Mouse (Mus musculus) forebrain, embryonic 13.5 days (tissue): Measurements from ENCODE around the gene Rpn2. TPM values are rescaled to one million over a fixed set of nuclear protein-coding genes. Genes with fewer than 3 reads are reported as not detected.

Source experiments
- ATAC-seq: fragments of 200-750 bp; cut with Nextera tagmentation; 2 replicates; pipeline ENCODE4 v1.8.0; 2017
- H3K27ac ChIP-seq: fragments of 300-500 bp; sonication (generic); 2 replicates; pipeline ENCODE4 v1.5.1; 2015; ENCODE audit warnings: inconsistent platforms, mild to moderate bottlenecking, moderate library complexity
- H3K27me3 ChIP-seq: fragments of 300-500 bp; sonication (generic); 2 replicates; pipeline ENCODE4 v1.6.1; 2015; ENCODE audit warnings: mild to moderate bottlenecking, inconsistent platforms
- H3K36me3 ChIP-seq: fragments of 300-500 bp; sonication (generic); 2 replicates; pipeline ENCODE4 v1.6.1; 2015; ENCODE audit warnings: mild to moderate bottlenecking, inconsistent platforms; ENCODE audit not compliant: poor library complexity, severe bottlenecking
- H3K4me1 ChIP-seq: fragments of 300-500 bp; sonication (generic); 2 replicates; pipeline ENCODE4 v1.6.1; 2015; ENCODE audit warnings: inconsistent platforms
- H3K4me2 ChIP-seq: fragments of 300-500 bp; sonication (generic); 2 replicates; pipeline ENCODE4 v1.6.1; 2015; ENCODE audit warnings: inconsistent platforms, mild to moderate bottlenecking, moderate library complexity
- H3K4me3 ChIP-seq: fragments of 300-500 bp; sonication (generic); 2 replicates; pipeline ENCODE4 v1.5.1; 2015; ENCODE audit warnings: mild to moderate bottlenecking, inconsistent platforms
- H3K9ac ChIP-seq: fragments of 300-500 bp; sonication (generic); 2 replicates; pipeline ENCODE4 v1.6.1; 2015; ENCODE audit warnings: mild to moderate bottlenecking, inconsistent platforms
- H3K9me3 ChIP-seq: fragments of 300-500 bp; sonication (generic); replicated peaks from 2 replicates; pipeline ENCODE4 v1.6.1; 2016; ENCODE audit warnings: inconsistent platforms
- WGBS: fragments of 180-500 bp; shearing (Covaris S2); methylation state at CpG from one replicate; pipeline ENCODE4 v1.1.7; 2015; 5-methylcytosine and 5-hydroxymethylcytosine counted together
- polyA plus RNA-seq: library from polyadenylated mRNA; unstranded; fragments of >200 nt; fragmentation: Nextera tagmentation; extraction: Ambion mirVana; gene quantifications from 2 replicates; pipeline ENCODE4 v1.2.1, GENCODE M21; 2015

Rpn2 gene
- polyA plus RNA-seq = 197 and 218 TPM in 2 replicates

GRCm38 (mm10) chr2:157278717-157279415 lies at the start of gene Rpn2:
TSS of gene Rpn2 (plus strand) at chr2:157279017.
- peak within 1 kb of the TSS; percentile 70 for H3K4me2 ChIP-seq
- under 1% methylated on average over 64 of the region's 64 CpGs for WGBS
- peaks cover 20% of the 10 kb centered on the region for H3K36me3 ChIP-seq
- peak; percentile 100 for ATAC-seq
- peak within 1 kb of the TSS; percentile 89 for H3K9ac ChIP-seq
- no peaks in the 10 kb centered on the region for H3K27me3 ChIP-seq
- peak within 1 kb of the TSS; percentile 92 for H3K27ac ChIP-seq
- peaks cover 22% of the 10 kb centered on the region for H3K4me1 ChIP-seq
- peak within 1 kb of the TSS; percentile 94 for H3K4me3 ChIP-seq
- H3K9me3 ChIP-seq = no peaks in the 10 kb centered on the region

DNA sequence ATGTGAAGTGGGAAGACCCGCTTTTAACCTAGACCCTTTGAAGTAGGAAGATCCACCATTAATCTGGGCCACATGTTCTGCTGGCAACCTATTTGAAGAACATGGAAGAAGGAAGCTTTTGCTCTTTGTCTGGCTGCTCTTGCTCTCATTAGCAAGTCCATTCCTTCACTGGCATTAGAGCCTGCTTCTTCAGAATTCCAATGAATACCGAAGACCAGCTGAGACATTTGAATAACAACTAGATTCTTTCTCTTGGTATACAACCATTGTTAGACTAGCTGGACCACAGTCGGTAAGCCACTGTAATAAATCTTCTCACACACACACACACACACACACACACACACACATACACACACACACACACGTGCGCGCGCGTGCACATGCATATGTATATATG lies 42.9 kb upstream of the Rpn2 start:
- 82% methylated on average over 8 of the region's 8 CpGs for WGBS
- Histone ChIP-seq H3K9me3 (no peaks in the 10 kb centered on the region), H3K9ac (no peak overlapping the region)

GRCm38 (mm10) chr2:157245001-157245400 lies 33.8 kb upstream of the Rpn2 start:
- H3K9me3 ChIP-seq = no peaks in the 10 kb centered on the region
- 73% methylated on average over 5 of the region's 5 CpGs for WGBS
- no peak overlapping the region for H3K4me3 ChIP-seq
- no peaks in the 10 kb centered on the region for H3K27me3 ChIP-seq
- no peaks in the 10 kb centered on the region for H3K36me3 ChIP-seq
- H3K27ac ChIP-seq = no peak overlapping the region
- ATAC-seq = no peak
- H3K4me1 ChIP-seq = no peaks in the 10 kb centered on the region
- H3K9ac ChIP-seq = no peak overlapping the region
- H3K4me2 ChIP-seq = no peak overlapping the region

More for the DNA sequence above, 42.9 kb upstream of the Rpn2 start:
- no peak overlapping the region for H3K4me3 ChIP-seq
- H3K27ac ChIP-seq = no peak overlapping the region
- H3K36me3 ChIP-seq = no peaks in the 10 kb centered on the region
- no peak for ATAC-seq
- H3K4me2 ChIP-seq = no peak overlapping the region
- no peaks in the 10 kb centered on the region for H3K4me1 ChIP-seq
- H3K27me3 ChIP-seq = no peaks in the 10 kb centered on the region

GRCm38 (mm10) chr2:157245603-157246002 lies 33.2 kb upstream of the Rpn2 start:
- WGBS = 72% methylated on average over 2 of the region's 2 CpGs
- H3K9me3 ChIP-seq = no peaks in the 10 kb centered on the region
- H3K27me3 ChIP-seq = no peaks in the 10 kb centered on the region
- no peak overlapping the region for H3K27ac ChIP-seq
- H3K9ac ChIP-seq = no peak overlapping the region
- no peak overlapping the region for H3K4me2 ChIP-seq
- no peak overlapping the region for H3K4me3 ChIP-seq
- no peaks in the 10 kb centered on the region for H3K36me3 ChIP-seq
- ATAC-seq = no peak
- H3K4me1 ChIP-seq = no peaks in the 10 kb centered on the region

- Histone ChIP-seq H3K27ac (no peak overlapping the region), H3K4me2 (no peak overlapping the region), H3K36me3 (no peaks in the 10 kb centered on the region), H3K4me3 (no peak overlapping the region), H3K9ac (no peak overlapping the region), H3K4me1 (no peaks in the 10 kb centered on the region), H3K27me3 (no peaks in the 10 kb centered on the region), H3K9me3 (no peaks in the 10 kb centered on the region)
- ATAC-seq = no peak
Measured at GRCm38 (mm10) chr2:157248111-157248510, 30.7 kb upstream of the Rpn2 start.

DNA sequence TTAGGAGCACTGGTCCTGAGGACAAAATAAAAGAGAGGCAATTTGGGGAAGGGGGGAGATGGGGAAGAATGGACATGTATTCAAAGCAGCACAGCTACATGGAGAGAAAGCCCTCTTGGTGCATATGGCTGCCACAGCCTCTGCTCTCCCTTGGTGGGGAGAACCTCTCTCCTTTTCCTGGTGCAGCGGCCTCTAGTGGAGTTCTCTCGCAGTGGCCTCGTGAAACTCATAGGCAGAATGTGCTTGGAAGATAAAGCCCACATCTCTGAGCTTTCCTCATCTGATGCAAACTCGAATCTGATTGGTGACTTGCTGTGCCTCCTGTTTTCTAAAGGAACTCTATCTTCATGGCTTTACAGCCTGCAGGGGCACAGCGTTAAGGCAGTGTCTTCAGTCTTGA lies 19.1 kb upstream of the Rpn2 start:
- WGBS = 2% methylated on average over 5 of the region's 5 CpGs

GRCm38 (mm10) chr2:157261930-157262329 lies 16.9 kb upstream of the Rpn2 start:
- Histone ChIP-seq H3K27me3 (no peaks in the 10 kb centered on the region), H3K36me3 (no peaks in the 10 kb centered on the region), H3K4me3 (no peak overlapping the region), H3K27ac (no peak overlapping the region), H3K9me3 (no peaks in the 10 kb centered on the region), H3K4me2 (no peak overlapping the region), H3K4me1 (no peaks in the 10 kb centered on the region), H3K9ac (no peak overlapping the region)
- ATAC-seq = no peak
- WGBS = 84% methylated on average over 5 of the region's 5 CpGs

More for the DNA sequence above, 19.1 kb upstream of the Rpn2 start:
- Histone ChIP-seq H3K36me3 (no peaks in the 10 kb centered on the region), H3K9me3 (no peaks in the 10 kb centered on the region), H3K4me3 (no peak overlapping the region), H3K4me2 (no peak overlapping the region), H3K27me3 (no peaks in the 10 kb centered on the region), H3K4me1 (no peaks in the 10 kb centered on the region), H3K9ac (no peak overlapping the region), H3K27ac (no peak overlapping the region)
- ATAC-seq = no peak

GRCm38 (mm10) chr2:157262506-157262905 lies 16.3 kb upstream of the Rpn2 start:
- no peak overlapping the region for H3K4me3 ChIP-seq
- 82% methylated on average over 9 of the region's 9 CpGs for WGBS

GRCm38 (mm10) chr2:157263101-157263500 lies 15.7 kb upstream of the Rpn2 start:
- Histone ChIP-seq H3K4me1 (no peaks in the 10 kb centered on the region), H3K9me3 (no peaks in the 10 kb centered on the region), H3K4me2 (no peak overlapping the region), H3K9ac (no peak overlapping the region), H3K36me3 (no peaks in the 10 kb centered on the region), H3K4me3 (no peak overlapping the region), H3K27ac (no peak overlapping the region), H3K27me3 (no peaks in the 10 kb centered on the region)
- 92% methylated on average over 1 of the region's 1 CpGs for WGBS
- ATAC-seq = no peak

More at GRCm38 (mm10) chr2:157262506-157262905, 16.3 kb upstream of the Rpn2 start:
- ATAC-seq = no peak
- H3K27me3 ChIP-seq = no peaks in the 10 kb centered on the region
- H3K4me1 ChIP-seq = no peaks in the 10 kb centered on the region
- H3K36me3 ChIP-seq = no peaks in the 10 kb centered on the region
- H3K9me3 ChIP-seq = no peaks in the 10 kb centered on the region
- no peak overlapping the region for H3K4me2 ChIP-seq
- no peak overlapping the region for H3K27ac ChIP-seq
- H3K9ac ChIP-seq = no peak overlapping the region

DNA sequence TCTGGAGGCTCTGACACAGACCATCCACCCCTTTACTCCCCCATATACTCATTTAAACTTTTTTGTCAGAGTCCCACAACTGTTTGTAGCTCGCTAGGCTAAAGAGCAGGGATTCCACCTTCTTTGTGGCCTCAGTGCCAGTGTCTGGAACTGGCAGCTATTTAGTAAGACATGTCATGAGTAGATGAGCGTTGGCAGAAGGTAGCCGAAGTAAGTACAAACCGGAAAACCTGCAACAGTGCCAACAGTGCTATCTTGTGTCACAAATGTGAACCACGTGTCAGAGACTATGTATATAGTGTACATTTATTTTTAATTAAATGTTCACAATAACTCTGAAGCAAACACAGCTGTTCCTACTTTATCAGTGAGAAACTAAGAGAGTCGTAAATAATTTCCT lies 15.0 kb upstream of the Rpn2 start:
- Histone ChIP-seq H3K4me2 (no peak overlapping the region), H3K4me1 (no peaks in the 10 kb centered on the region), H3K4me3 (no peak overlapping the region), H3K27me3 (no peaks in the 10 kb centered on the region), H3K9me3 (no peaks in the 10 kb centered on the region), H3K36me3 (no peaks in the 10 kb centered on the region), H3K27ac (no peak overlapping the region), H3K9ac (no peak overlapping the region)
- ATAC-seq = no peak
- WGBS = 79% methylated on average over 6 of the region's 6 CpGs

DNA sequence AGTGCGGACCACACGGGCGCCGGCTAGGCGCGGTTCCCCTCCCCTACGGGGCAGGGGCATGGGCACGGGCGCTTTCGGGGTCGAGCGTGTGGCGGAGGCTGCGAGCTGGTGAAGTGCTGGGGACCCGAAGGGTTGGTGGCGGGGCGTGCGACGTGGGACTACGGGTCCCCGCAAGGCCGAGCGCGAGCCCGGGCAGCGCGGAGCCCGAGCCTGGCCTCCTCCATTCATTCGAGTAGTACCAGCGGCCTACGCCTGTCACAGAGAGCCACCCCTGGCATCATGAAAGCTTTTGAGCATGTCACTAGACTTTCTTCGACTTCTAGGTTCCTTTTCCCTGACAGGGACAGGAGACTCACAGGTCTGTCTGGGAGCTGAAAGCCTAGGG lies 591 bp downstream of the Rpn2 start, which contains the start of gene Mroh8:
TSS of gene Mroh8 (minus strand) at position 134 of the 385 bp plus-strand sequence.
- Histone ChIP-seq H3K9ac (peak within 1 kb of the TSS; percentile 89), H3K27me3 (no peaks in the 10 kb centered on the region), H3K9me3 (no peaks in the 10 kb centered on the region), H3K4me2 (peak within 1 kb of the TSS; percentile 70), H3K4me3 (peak within 1 kb of the TSS; percentile 94), H3K4me1 (peaks cover 22% of the 10 kb centered on the region), H3K36me3 (peaks cover 22% of the 10 kb centered on the region), H3K27ac (peak within 1 kb of the TSS; percentile 92)
- under 1% methylated on average over 32 of the region's 32 CpGs for WGBS
- peak; percentile 77 for ATAC-seq

DNA sequence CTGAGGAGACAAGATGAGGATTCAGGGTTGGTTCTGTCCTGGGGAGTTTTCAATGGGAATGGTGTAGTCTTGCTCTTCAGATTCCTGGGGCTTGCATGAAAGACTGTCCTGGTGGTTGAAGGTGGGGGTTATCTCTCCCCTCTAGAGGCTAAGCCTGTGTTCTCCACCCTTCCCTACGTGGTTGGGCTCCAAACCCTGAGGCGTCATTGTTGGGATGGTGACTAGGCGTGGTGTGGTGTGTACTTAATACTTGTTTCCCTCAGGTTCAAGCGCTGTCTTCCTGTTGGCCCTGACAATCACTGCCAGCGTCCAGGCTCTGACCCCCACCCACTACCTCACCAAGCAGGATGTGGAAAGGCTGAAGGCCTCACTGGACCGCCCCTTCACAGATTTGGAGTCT lies 4.5 kb downstream of the Rpn2 start:
- Histone ChIP-seq H3K36me3 (peaks cover 55% of the 10 kb centered on the region), H3K4me2 (no peak overlapping the region), H3K4me3 (no peak overlapping the region), H3K9ac (no peak overlapping the region), H3K9me3 (no peaks in the 10 kb centered on the region), H3K27ac (no peak overlapping the region), H3K4me1 (peaks cover 23% of the 10 kb centered on the region), H3K27me3 (no peaks in the 10 kb centered on the region)
- no peak for ATAC-seq
- 88% methylated on average over 6 of the region's 6 CpGs for WGBS

- 23% methylated on average over 3 of the region's 3 CpGs for WGBS
- no peak for ATAC-seq
- Histone ChIP-seq H3K27me3 (no peaks in the 10 kb centered on the region), H3K9me3 (no peaks in the 10 kb centered on the region), H3K27ac (0 out of 2 replicates have a peak overlapping the region, but pooled peaks have one; percentile 49), H3K4me1 (peaks cover 5% of the 10 kb centered on the region), H3K36me3 (peaks cover 85% of the 10 kb centered on the region), H3K9ac (peak overlapping the region; percentile 8; the same call in 1 of the 2 replicates), H3K4me3 (no peak overlapping the region), H3K4me2 (no peak overlapping the region)
Measured at GRCm38 (mm10) chr2:157287542-157287941, 8.7 kb downstream of the Rpn2 start.
